Mouse (Mus musculus) ES-E14 (cell line): ENCODE measurements at regions not wholly inside any gene's neighbourhood (a gene's known extent, or its start where the extent isn't known, plus 50 kb on each side); places are given as distances from the start of the nearest gene placed in this dataset.

ENCODE experiments used
- CHD2 ChIP-seq: IDR thresholded peaks from 2 replicates; pipeline ENCODE4 v1.6.1; 2014; ENCODE audit warnings: mild to moderate bottlenecking, low read depth, low read length, inconsistent platforms
- HCFC1 ChIP-seq: IDR thresholded peaks from 2 replicates; pipeline ENCODE4 v1.6.1; 2012; ENCODE audit warnings: low read length, inconsistent platforms, borderline replicate concordance; ENCODE audit not compliant: insufficient read depth
- MAFK ChIP-seq: IDR thresholded peaks from 2 replicates; pipeline ENCODE4 v1.6.1; 2014; ENCODE audit warnings: mild to moderate bottlenecking, low read depth, low read length, inconsistent platforms; ENCODE audit not compliant: insufficient read depth
- ZC3H11A ChIP-seq: IDR thresholded peaks from 2 replicates; pipeline ENCODE4 v1.6.1; 2012; ENCODE audit warnings: low read depth, mild to moderate bottlenecking, inconsistent platforms, low read length, borderline replicate concordance
- ZNF384 ChIP-seq: IDR thresholded peaks from 2 replicates; pipeline ENCODE4 v1.6.1; 2012; ENCODE audit warnings: low read depth, low read length, inconsistent platforms

- TF ChIP-seq ZC3H11A, result no peak
- TF ChIP-seq MAFK, result no peak
- no peak for TF ChIP-seq HCFC1
- no peak for TF ChIP-seq CHD2
- TF ChIP-seq ZNF384, result no peak
Observed at GRCm38 (mm10) chr4:150748099-150749000, 96.4 kb upstream of the Slc45a1 start.
